Mouse (Mus musculus): Measurements from ENCODE around the gene Rhno1.
"Not testable (repeated sequence)": the region's sequence is repeated elsewhere in the genome, so short reads cannot be mapped to it uniquely, and the experiment has no call there.

Gene Rhno1

DNA sequence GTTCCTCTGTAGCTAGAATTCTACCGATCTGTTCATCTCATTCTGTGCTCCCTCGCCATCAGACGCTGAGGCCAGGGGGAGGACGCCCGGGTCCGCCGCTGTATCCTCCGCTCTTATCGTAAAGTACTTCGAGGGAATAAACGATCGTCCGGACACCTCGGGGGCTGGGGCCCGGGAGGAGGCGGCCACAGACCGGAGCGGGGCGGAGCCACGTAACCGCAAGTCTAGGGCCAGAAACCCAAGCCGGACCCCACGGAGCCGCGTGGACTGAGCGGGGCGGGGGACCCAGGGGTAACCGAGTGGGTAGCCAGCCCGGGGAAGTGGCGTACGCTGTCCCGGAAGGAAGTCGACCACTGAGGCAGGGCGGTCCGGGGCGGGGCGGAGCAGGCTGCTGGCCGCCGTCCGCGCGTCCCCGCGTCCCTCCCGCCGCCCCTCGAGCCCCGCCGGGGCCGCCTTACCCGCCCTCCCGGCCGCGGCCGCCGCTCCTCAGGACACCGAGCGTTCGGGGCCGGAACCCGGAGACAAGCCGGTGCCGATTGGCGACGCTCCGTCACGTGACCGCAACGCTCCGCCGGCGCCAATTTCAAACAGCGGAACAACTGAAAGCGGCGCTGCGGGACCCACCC, at the start of gene Rhno1, which contains the start of gene Foxm1:
Gene Rhno1, minus strand, starts transcription at position 531 of the 626 bp plus-strand sequence.
Gene Foxm1, plus strand, starts transcription at position 587 of the 626 bp plus-strand sequence.
- DNase-seq = peak; percentile 86 to 87

DNA sequence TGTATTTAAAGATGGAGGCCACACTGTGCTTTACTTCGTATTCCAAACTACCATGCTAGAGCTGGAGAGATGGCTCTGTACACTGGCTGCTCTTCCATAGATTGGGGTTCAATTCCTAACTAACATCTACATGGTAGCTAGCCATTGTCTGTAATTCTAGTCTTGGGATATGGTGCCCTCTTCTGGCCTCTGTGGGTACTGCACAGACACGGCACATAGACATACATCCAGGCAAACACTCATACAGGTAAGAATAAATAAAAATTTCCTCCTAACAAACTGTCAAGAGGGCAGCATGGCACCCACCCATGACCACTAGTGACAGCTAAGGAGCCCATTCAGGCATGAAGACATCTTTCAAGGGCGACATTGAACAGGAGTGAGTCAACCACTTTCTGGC, 48.4 kb upstream of the Rhno1 start:
- DNase-seq = peak; percentile 54 to 72

DNA sequence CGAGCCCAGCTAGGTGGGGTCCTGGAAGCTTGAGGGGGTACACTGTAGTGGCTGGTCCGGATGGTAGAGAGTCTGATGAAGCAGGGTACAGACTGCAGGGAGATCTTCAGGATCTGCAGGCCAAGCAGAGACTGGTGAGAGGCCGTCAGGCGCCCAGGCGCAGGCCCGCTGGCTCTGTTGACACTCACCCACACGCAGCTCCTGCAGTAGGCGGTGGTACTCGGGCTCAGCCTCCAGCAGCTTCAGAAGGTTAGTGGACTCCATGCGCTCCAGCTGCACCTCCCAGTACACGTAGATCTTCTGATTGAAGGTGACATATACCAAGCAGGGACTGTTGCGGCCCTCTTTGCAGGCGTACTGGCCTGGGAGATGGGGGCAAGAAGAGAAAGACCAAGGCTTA, 47.6 kb upstream of the Rhno1 start:
- no peak for DNase-seq

DNA sequence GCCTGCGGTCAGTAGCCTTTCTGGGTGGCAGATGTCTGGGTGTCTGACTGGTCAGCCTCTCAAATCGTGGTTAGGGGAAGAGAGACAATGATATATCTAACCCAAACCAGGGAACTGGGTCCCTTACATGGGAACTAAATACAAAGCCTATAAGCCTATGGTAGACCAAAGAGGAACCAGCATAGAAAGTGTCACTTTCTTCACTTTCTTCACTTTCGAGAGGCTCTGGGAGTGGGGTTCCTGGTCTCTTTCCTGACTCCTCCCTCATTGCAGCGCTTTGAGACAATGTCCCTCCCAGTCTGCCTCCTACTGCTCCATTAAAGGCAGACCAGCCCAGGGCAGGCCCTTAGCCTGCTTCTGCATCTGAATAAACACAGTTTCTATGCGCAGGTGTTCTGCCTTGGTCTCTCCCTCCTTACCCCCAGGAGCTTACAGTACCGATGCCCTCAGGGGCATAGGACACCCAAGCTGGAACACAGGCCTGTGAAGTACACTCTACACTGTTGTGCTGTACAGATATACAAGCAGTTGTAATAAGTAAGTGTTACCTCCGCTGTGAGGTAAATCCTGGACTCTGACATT, 45.9 kb upstream of the Rhno1 start:
- no peak for DNase-seq

GRCm38 (mm10) chr6:128404708-128405107, 42.0 kb upstream of the Rhno1 start:
- no peak for DNase-seq

DNA sequence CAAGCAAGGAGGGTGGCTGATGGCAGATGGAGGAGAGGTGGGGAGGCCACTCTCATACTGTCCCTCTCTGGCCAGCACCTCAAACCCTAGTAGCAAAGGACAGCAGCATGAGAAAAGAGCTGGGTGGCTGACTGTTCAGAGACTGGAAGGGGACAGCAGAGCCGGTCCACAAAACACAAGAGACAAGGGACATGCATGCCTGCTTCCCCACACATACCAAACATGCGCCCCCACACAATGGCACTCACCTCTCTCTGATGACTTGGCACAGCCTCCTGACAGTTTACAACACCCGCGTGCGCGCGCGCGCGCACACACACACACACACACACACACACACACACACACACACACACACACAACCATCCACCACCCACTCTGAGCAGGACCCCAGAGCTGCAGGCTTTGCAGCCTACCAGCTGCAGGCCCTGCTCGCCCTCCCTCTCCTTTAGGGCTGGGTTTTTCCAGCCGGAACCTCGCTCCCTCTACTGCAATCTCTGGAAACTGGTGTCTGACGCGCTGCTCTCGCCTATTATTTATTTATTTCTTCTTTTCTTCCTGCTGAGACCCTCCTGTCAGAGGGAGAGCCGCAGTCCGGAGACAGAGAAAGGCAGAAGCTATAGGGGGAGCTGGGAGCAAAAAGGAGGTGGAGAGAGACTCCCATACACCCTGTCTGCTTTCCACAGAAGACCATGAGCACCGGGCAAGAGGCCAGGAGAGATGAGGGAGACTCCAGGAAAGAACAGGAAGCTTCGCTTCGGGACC, 36.9 kb upstream of the Rhno1 start:
- no peak for DNase-seq

DNA sequence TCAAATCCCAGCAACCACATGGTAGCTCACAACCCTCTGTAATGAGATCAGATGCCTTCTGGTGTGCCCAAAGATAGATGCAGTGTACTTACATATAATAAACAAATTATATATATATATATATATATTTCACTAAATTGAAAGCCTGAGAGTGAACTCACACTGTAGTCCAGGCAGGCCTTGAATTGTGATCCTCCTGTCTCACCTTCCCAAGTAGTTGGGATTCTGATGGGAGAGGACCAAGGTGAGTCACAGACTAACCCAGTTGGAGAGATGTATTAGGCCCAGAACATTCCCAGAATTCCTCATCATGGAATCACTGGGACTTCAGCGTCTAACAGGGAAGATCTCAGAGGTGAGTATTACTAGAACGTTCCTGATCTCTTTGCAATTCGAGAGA, 36.3 kb upstream of the Rhno1 start, which contains the start of gene Nrip2:
Gene Nrip2, plus strand, starts transcription at position 301 of the 400 bp plus-strand sequence.
- DNase-seq = no peak

DNA sequence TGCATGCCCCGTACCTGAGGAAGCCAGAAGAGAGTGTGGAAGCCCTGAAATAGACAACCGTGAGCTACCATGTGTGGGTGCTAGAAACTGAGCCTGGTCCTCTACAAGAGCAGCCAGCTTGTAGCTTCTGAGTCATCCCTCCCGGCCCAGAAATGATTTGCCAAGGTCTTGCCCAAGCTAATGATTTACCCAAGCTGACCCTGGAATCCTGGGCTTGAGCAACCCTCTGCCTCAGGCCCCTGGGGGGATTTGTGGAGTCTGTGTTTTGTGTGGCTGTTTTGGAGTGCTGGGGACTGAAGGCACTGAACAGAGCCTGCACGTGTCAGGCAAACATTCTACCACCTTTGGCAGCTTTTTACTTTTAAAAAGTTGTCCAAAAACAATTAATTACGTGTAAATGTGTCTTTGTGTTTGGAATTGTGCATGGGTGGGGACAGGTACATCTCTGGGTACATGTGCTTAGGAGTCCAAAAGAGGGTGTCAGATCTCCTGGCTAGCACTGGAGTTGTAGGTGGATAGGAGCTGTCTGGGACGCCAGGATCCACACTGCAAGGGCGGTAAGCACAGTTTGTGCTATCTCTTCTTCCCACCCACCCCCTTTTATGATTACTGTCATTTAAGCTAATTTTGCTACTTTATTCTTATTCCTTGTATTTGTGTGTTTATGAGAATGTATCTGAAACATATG, 35.0 kb upstream of the Rhno1 start:
- no peak for DNase-seq

- no peak for DNase-seq
Measured at GRCm38 (mm10) chr6:128390683-128391082, 28.0 kb upstream of the Rhno1 start.

- no peak for DNase-seq
Measured at GRCm38 (mm10) chr6:128389185-128389584, 26.5 kb upstream of the Rhno1 start.

DNA sequence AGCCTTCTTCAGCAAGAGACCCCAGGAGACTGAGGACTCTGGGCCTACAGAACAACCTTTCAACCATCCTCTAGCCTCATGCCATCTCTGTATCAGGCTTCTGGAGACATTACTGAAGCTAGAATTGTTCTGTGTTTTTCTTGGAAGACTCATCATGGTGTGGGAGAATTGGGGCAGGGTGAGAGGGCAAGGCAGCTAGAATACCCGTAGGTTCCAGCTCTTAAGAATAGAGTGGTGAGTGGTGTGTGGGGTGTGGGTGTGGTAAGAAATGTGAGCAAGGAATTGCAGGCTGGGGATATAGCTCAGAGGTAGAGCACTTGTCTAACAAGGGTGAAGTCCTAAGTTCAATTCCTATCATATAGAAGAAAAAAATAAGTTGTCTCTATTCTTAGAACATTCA, 22.3 kb upstream of the Rhno1 start:
- DNase-seq = no peak

GRCm38 (mm10) chr6:128383752-128384151, 21.0 kb upstream of the Rhno1 start:
- no peak for DNase-seq

- no peak for DNase-seq
Measured at GRCm38 (mm10) chr6:128381254-128381653, 18.5 kb upstream of the Rhno1 start.

- DNase-seq = not testable (repeated sequence)
Measured at GRCm38 (mm10) chr6:128380594-128381167, 18.0 kb upstream of the Rhno1 start.

- DNase-seq = no peak
Measured at GRCm38 (mm10) chr6:128379636-128380035, 16.9 kb upstream of the Rhno1 start.

- DNase-seq = no peak
Measured at GRCm38 (mm10) chr6:128376371-128377085, 13.8 kb upstream of the Rhno1 start.

DNA sequence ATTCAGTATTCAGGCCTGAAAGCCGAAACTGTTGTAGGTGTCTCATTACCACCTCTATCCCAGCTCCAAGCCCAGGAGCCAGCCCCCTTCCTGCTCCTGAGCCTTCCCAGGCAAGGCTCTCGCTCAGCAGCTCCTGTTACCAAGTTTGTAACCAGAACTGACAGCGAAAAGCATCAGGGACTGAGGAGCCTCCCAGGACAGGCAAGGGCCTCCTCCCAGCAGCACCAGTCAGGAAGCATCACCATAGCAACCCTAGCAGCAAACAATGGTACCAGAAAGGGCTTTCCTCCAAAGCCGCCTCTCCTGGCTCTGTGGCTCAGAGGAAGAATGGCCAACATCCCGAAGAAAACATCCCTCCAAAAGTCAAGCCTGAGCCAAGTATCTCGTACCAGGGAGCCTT, 12.5 kb upstream of the Rhno1 start, which contains the start of the genes Tex52 and Gm44596:
Gene Tex52, plus strand, starts transcription at position 265 of the 400 bp plus-strand sequence.
Gene Gm44596, plus strand, starts transcription at position 312 of the 400 bp plus-strand sequence.
- no peak for DNase-seq

DNA sequence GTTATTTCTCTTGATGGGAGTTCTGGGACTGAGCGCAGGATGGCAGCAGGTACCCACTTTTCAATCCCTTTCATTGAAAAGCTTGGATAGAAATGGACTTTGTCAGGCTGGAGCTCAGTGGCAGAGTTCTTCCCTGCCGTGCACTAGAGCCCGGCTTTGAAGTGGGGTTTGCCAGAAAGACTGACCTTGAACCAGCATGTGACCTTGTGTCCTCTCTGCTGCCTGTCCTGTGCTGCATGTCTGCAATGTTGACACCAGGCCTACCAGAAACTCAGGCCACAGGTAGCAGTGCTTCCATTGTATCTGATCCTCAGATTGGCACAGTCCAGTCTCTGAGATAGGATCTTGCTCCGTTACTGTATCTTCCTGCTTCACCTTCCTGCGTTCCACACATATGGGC, 7.3 kb upstream of the Rhno1 start:
- no peak for DNase-seq

- DNase-seq = no peak
Measured at GRCm38 (mm10) chr6:128366466-128366865, 3.8 kb upstream of the Rhno1 start.

DNA sequence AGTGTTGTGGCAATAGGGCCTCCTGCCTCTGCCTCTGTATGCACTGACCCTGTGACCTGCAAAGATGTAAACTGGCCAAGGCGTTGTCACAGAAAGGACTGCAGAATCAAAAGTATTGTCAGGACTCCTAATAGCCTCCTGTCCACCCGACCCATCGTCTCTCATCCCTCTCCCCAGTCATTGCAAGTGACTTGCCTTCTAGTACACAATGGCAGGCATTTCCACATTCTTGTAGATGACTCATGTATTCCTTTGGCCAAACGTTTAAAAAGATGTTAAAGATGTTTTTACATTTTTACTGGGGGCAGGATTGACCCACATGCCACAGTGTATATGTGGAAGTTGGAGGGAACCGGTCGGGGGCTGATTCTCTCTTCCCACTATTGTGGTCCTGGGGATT, 2.0 kb upstream of the Rhno1 start:
- no peak for DNase-seq

- DNase-seq = no peak
Measured at GRCm38 (mm10) chr6:128363007-128363825, 505 bp upstream of the Rhno1 start.

Measured in thymus, postnatal 36 days (tissue).